9 mouse cellular contexts compared by ENCODE assay signal in genomic region chr9:58060677-58061667, GRCm38 (mm10). TPM values are rescaled to one million over a fixed set of nuclear protein-coding genes. Genes with fewer than 3 reads are reported as not detected.
DNase-seq lines count a peak whose midpoint lies in the region; ATAC-seq lines count a peak whose summit lies in the region.
"Had no signal": no experiment of that assay in that cellular context is flagged by ENCODE, and none has a peak within 500 bp of the region (broad histone marks: within the 10 kb centered on the region; RNA-seq: fewer than 3 reads in every experiment).

No protein-coding gene starts in this region.

- peak; percentile 53 to 61 for DNase-seq in heart, postnatal 36 days
- DNase-seq in heart, adult 9 months (ENCODE audit: low spot score in 2 of 2) = no peak
- peak; percentile 71 for DNase-seq in ES-CJ7 (ENCODE audit: low read depth, low spot score)
- peak; percentile 57 for DNase-seq in embryo, embryonic 11.5 days (ENCODE audit: low read depth, low spot score)
- DNase-seq in kidney, adult 9 months = peak; percentile 24
- peak; percentile 48 for DNase-seq in thymus, postnatal 36 days
- no peak for DNase-seq in spleen, postnatal 36 days (ENCODE audit: low spot score in 2 of 2)

- intact Hi-C loops in heart, postnatal 36 days (cut with DNase I) = no loop called here

- H3K4me2 ChIP-seq in midbrain, embryonic 13.5 days (replicated peaks) = peak overlapping the region; percentile 17; the same call in 1 of the 2 replicates
- H3K4me2 ChIP-seq: heart, embryonic 15.5 days had no signal

- 0 out of 2 replicates have a peak overlapping the region, but pooled peaks have one; percentile 16 for H3K9ac ChIP-seq in midbrain, embryonic 13.5 days (replicated peaks)
- H3K9ac ChIP-seq: heart, embryonic 15.5 days had no signal

- H3K36me3 ChIP-seq in midbrain, embryonic 13.5 days = no peaks in the 10 kb centered on the region
- H3K36me3 ChIP-seq: heart, embryonic 15.5 days had no signal

- peak; percentile 78 for ATAC-seq in midbrain, embryonic 13.5 days

- peak overlapping the region; percentile 89 for H3K27ac ChIP-seq in midbrain, embryonic 13.5 days
- H3K27ac ChIP-seq: heart, embryonic 15.5 days had no signal

- H3K9me3 ChIP-seq in midbrain, embryonic 13.5 days = no peaks in the 10 kb centered on the region
- H3K9me3 ChIP-seq: heart, embryonic 15.5 days had no signal

- no peak overlapping the region for H3K4me3 ChIP-seq in midbrain, embryonic 13.5 days (replicated peaks)
- H3K4me3 ChIP-seq: heart, embryonic 15.5 days had no signal

- H3K27me3 ChIP-seq in midbrain, embryonic 13.5 days = peaks cover 8% of the 10 kb centered on the region; the same call in 1 of the 2 replicates

- H3K4me1 ChIP-seq in midbrain, embryonic 13.5 days (replicated peaks) = peaks cover 71% of the 10 kb centered on the region

- 5% methylated on average over 23 of the region's 23 CpGs for WGBS in midbrain, embryonic 13.5 days

RNA-seq across cellular contexts. Expression of gene Stra6, which starts 2.6 kb away (rescaled TPM):
- under 1 TPM; 0.16 to 0.47 TPM for total RNA-seq in heart, postnatal 36 days (2021)
- 8.1 and 9.9 TPM in 2 replicates for polyA plus RNA-seq in midbrain, embryonic 13.5 days (2015; fragmentation: Nextera tagmentation; extraction: Ambion mirVana)

RNA-seq across cellular contexts. Expression of gene Cyp11a1, which starts 54.8 kb away (rescaled TPM):
- total RNA-seq in heart, postnatal 36 days (2021) = under 1 TPM; 0.16 to 0.22 TPM
- 0.30 and 0.38 TPM in 2 replicates for polyA plus RNA-seq in midbrain, embryonic 13.5 days (2015; fragmentation: Nextera tagmentation; extraction: Ambion mirVana)

RNA-seq across cellular contexts. Expression of gene Ccdc33, which starts 57.7 kb away (rescaled TPM):
- not detected for total RNA-seq in heart, postnatal 36 days (2021)
- polyA plus RNA-seq in midbrain, embryonic 13.5 days (2015; fragmentation: Nextera tagmentation; extraction: Ambion mirVana) = 0.73 and 0.80 TPM in 2 replicates
- polyA plus RNA-seq: heart, embryonic 15.5 days had no signal

Comparison
In these comparisons a context has a peak if more than half of its experiments do, and no peak if none do; other contexts are left out.
1. DNase-seq: peak in heart, postnatal 36 days (2 of 2), ES-CJ7 (single experiment), embryo, embryonic 11.5 days (single experiment), kidney, adult 9 months (single experiment) and thymus, postnatal 36 days (2 of 2); none in heart, adult 9 months (0 of 2) and spleen, postnatal 36 days (0 of 2).